8 mouse cellular contexts compared by ENCODE assay signal in genomic region chr11:117781993-117782704, GRCm38 (mm10). TPM values are rescaled to one million over a fixed set of nuclear protein-coding genes. Genes with fewer than 3 reads are reported as not detected.
DNase-seq lines count a peak whose midpoint lies in the region; ATAC-seq lines count a peak whose summit lies in the region.

TSS of gene Tmc8 (plus strand) at chr11:117782076.
TSS of gene Tmc6 (minus strand) at chr11:117782198.

- DNase-seq in MN1 (ENCODE audit: low spot score) (peak; percentile 41), liver (peak; percentile 88)
- no peak for DNase-seq in hindbrain, embryonic 11.5 days (ENCODE audit: low spot score)
- peak; percentile 91 to 95 for DNase-seq in thymus, postnatal 36 days
- DNase-seq in embryo, embryonic 9.5 days (ENCODE audit: extremely low spot score) = no peak
- DNase-seq in cerebellum, adult 11-12 months = no peak

- peak within 1 kb of the TSS; percentile 28; the same call in 1 of the 2 replicates for H3K4me3 ChIP-seq in hindbrain, embryonic 11.5 days (ENCODE audit: low read depth, low read length)
- peak within 1 kb of the TSS; percentile 27 for H3K4me3 ChIP-seq in midbrain, embryonic 16.5 days (ENCODE audit: low read depth, low read length)

- ATAC-seq in erythroblast, adult 5-6 weeks (replicated peaks; ENCODE audit: low FRiP score, poor library complexity, severe bottlenecking) = peak; percentile 26
- no peak for ATAC-seq in hindbrain, embryonic 11.5 days (ENCODE audit: low FRiP score)
- no peak for ATAC-seq in midbrain, embryonic 16.5 days

- H3K27ac ChIP-seq in hindbrain, embryonic 11.5 days (ENCODE audit: low read depth, low read length) = peak within 1 kb of the TSS; percentile 47
- no peak within 1 kb of the TSS; the same call in 1 of the 2 replicates for H3K27ac ChIP-seq in midbrain, embryonic 16.5 days (ENCODE audit: low read length)

- H3K4me1 ChIP-seq in hindbrain, embryonic 11.5 days (replicated peaks; ENCODE audit: control insufficient read depth, insufficient read depth, low read length) = peaks cover 18% of the 10 kb centered on the region
- H3K4me1 ChIP-seq in midbrain, embryonic 16.5 days (ENCODE audit: control insufficient read depth, insufficient read depth, low read length) = peaks cover 20% of the 10 kb centered on the region

- H3K9me3 ChIP-seq in hindbrain, embryonic 11.5 days (ENCODE audit: control insufficient read depth, low read length) = no peaks in the 10 kb centered on the region
- no peaks in the 10 kb centered on the region; the same call in 1 of the 2 replicates for H3K9me3 ChIP-seq in midbrain, embryonic 16.5 days (replicated peaks; ENCODE audit: control insufficient read depth, low read length, poor library complexity, severe bottlenecking)

- peak within 1 kb of the TSS; percentile 44 for H3K4me2 ChIP-seq in hindbrain, embryonic 11.5 days (replicated peaks; ENCODE audit: low read depth, low read length)
- peak within 1 kb of the TSS; percentile 58 for H3K4me2 ChIP-seq in midbrain, embryonic 16.5 days (ENCODE audit: low read length)

- H3K27me3 ChIP-seq in hindbrain, embryonic 11.5 days (ENCODE audit: control insufficient read depth, insufficient read depth, low read length) = peaks cover 38% of the 10 kb centered on the region
- peaks cover 27% of the 10 kb centered on the region for H3K27me3 ChIP-seq in midbrain, embryonic 16.5 days (ENCODE audit: control insufficient read depth, insufficient read depth, low read depth, low read length)

- 44% methylated on average over 23 of the region's 24 CpGs for WGBS in hindbrain, embryonic 11.5 days
- WGBS in midbrain, embryonic 16.5 days = 49% methylated on average over 19 of the region's 24 CpGs

- no peaks in the 10 kb centered on the region for H3K36me3 ChIP-seq in hindbrain, embryonic 11.5 days (ENCODE audit: control insufficient read depth, insufficient read depth, low read length)
- no peaks in the 10 kb centered on the region for H3K36me3 ChIP-seq in midbrain, embryonic 16.5 days (ENCODE audit: control insufficient read depth, insufficient read depth, low read length)

- H3K9ac ChIP-seq in hindbrain, embryonic 11.5 days (ENCODE audit: low read depth, low read length) = peak within 1 kb of the TSS; percentile 42; the same call in 1 of the 2 replicates
- peak within 1 kb of the TSS; percentile 52; the same call in 1 of the 2 replicates for H3K9ac ChIP-seq in midbrain, embryonic 16.5 days (ENCODE audit: low read depth, low read length)

RNA-seq across cellular contexts. Expression of gene Tmc8, which starts in this region (rescaled TPM):
- total RNA-seq in erythroblast, adult 5-6 weeks (2015; ENCODE audit: low replicate concordance) = 19.8 and 30.7 TPM in 2 replicates
- 30.9 and 33.7 TPM in 2 replicates for total RNA-seq in erythroblast, adult 5-6 weeks (2017; ENCODE audit: low replicate concordance)
- polyA plus RNA-seq in hindbrain, embryonic 11.5 days (2014; fragmentation: Nextera tagmentation; extraction: Ambion mirVana) = 0.86 and 0.93 TPM in 2 replicates
- polyA plus RNA-seq in midbrain, embryonic 16.5 days (2015; fragmentation: Nextera tagmentation; extraction: Ambion mirVana) = 0.73 and 1.6 TPM in 2 replicates

RNA-seq across cellular contexts. Expression of gene Tmc6, which starts in this region (rescaled TPM):
- 199 and 257 TPM in 2 replicates for total RNA-seq in erythroblast, adult 5-6 weeks (2015; ENCODE audit: low replicate concordance)
- 83.1 and 204 TPM in 2 replicates for total RNA-seq in erythroblast, adult 5-6 weeks (2017; ENCODE audit: low replicate concordance)
- polyA plus RNA-seq in hindbrain, embryonic 11.5 days (2014; fragmentation: Nextera tagmentation; extraction: Ambion mirVana) = 8.1 and 9.5 TPM in 2 replicates
- polyA plus RNA-seq in midbrain, embryonic 16.5 days (2015; fragmentation: Nextera tagmentation; extraction: Ambion mirVana) = 4.2 and 4.5 TPM in 2 replicates

Comparison
In these comparisons a context has a peak if more than half of its experiments do, and no peak if none do; other contexts are left out.
1. DNase-seq: peak in MN1 (single experiment), liver (single experiment) and thymus, postnatal 36 days (2 of 2); none in hindbrain, embryonic 11.5 days (single experiment), embryo, embryonic 9.5 days (single experiment) and cerebellum, adult 11-12 months (single experiment).